Mouse (Mus musculus): ENCODE measurements at regions not wholly inside any gene's neighbourhood (a gene's known extent, or its start where the extent isn't known, plus 50 kb on each side); places are given as distances from the start of the nearest gene placed in this dataset.

DNA sequence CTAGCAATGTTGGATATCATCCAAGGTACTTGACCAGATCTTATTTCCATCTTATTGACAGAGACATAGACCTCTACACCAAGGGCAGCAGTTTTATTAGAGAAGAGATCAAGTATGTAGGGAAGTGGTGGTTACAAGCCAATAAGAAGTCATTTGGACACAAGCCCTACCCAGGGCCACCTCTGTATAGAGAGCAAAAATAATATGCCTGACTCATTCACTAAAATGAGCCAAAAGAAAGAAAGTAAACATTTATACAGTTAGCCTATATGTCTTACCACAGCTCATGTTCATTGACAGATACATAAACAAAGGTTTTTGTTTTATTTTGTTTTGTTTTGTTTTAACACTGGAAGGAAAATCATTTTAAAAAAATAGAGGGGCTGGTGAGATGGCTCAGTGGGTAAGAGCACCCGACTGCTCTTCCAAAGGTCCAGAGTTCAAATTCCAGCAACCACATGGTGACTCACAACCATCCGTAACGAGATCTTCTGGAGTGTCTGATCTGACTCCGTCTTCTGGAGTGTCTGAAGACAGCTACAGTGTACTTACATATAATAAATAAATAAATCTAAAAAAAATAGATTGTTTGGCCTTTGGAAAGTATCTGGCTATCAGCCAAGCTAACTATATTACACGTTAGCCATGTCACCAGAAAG is 76.9 kb downstream of the Rlim start:
- H3K4me1 ChIP-seq (replicated peaks): no peaks in the 10 kb centered on the region
- ATAC-seq (ENCODE audit: insufficient number of reproducible peaks, low FRiP score): no peak
- no peaks in the 10 kb centered on the region for H3K36me3 ChIP-seq
- H3K4me2 ChIP-seq: no peak overlapping the region
- H3K27ac ChIP-seq (ENCODE audit: poor library complexity, severe bottlenecking): no peak overlapping the region
- no peak overlapping the region for H3K9ac ChIP-seq
- H3K27me3 ChIP-seq (replicated peaks): 0 out of 2 replicates have a peak, but pooled peaks cover 14% of the 10 kb centered on the region
- 68% methylated on average over 5 of the region's 5 CpGs for WGBS
- H3K4me3 ChIP-seq: no peak overlapping the region
- no peaks in the 10 kb centered on the region for H3K9me3 ChIP-seq (replicated peaks)

DNA sequence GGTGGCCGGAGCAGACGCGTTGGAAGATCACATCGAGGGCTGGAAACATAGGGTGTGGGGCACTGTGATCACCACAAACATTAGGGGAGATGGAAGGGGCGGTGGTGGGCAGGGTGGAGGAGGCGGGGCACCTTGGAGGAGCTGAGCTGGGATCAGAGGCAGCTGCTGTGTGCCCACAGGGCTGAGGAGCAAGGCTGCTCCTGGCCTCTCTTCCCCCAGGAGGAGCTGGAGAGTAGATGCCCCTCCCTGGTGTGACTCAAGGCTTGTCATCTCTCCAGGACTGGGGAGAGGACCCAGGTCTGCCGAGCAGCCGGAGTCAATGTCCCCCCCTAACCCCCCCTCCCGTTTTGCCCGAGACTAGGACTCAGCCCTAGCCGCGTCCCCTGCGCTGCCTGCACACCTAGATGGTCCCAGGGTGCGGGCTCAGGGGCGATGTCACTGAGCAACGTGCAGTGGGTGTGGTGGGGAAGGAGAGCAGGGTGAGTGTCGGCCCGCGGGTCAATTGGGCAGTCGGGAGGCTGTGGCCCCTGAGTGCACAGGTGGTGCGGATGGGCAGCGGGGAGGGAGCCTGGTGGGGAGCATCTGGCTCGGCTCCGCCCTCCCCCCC is 57.6 kb upstream of the Slc16a2 start:
- Histone ChIP-seq H3K4me1 (replicated peaks) (no peaks in the 10 kb centered on the region; the same call in 1 of the 2 replicates), H3K27me3 (replicated peaks) (peaks cover 43% of the 10 kb centered on the region), H3K36me3 (no peaks in the 10 kb centered on the region), H3K4me2 (peak overlapping the region; percentile 59), H3K27ac (ENCODE audit: poor library complexity, severe bottlenecking) (no peak overlapping the region), H3K9me3 (replicated peaks) (no peaks in the 10 kb centered on the region), H3K4me3 (peak overlapping the region; percentile 24), H3K9ac (no peak overlapping the region)
- no peak for ATAC-seq (ENCODE audit: insufficient number of reproducible peaks, low FRiP score)
- WGBS: 19% methylated on average over 24 of the region's 24 CpGs

Measured in heart, embryonic 12.5 days (tissue).